Mouse (Mus musculus) stomach, embryonic 15.5 days (tissue): ENCODE measurements at regions not wholly inside any gene's neighbourhood (a gene's known extent, or its start where the extent isn't known, plus 50 kb on each side); places are given as distances from the start of the nearest gene placed in this dataset.

Experiments used
- ATAC-seq: fragments of 200-750 bp; cut with Nextera tagmentation; 2 replicates; pipeline ENCODE4 v1.8.0; 2017; ENCODE audit warnings: low read depth, moderate number of reproducible peaks, moderate TSS enrichment; ENCODE audit not compliant: insufficient read depth, low FRiP score
- H3K27ac ChIP-seq: fragments of 300-500 bp; sonication (generic); 2 replicates; pipeline ENCODE4 v1.5.1; 2015; ENCODE audit warnings: mild to moderate bottlenecking, inconsistent platforms
- H3K27me3 ChIP-seq: fragments of 300-500 bp; sonication (generic); replicated peaks from 2 replicates; pipeline ENCODE4 v1.6.1; 2015; ENCODE audit warnings: inconsistent platforms
- H3K36me3 ChIP-seq: fragments of 300-500 bp; sonication (generic); 2 replicates; pipeline ENCODE4 v1.6.1; 2015; ENCODE audit warnings: inconsistent platforms
- H3K4me1 ChIP-seq: fragments of 300-500 bp; sonication (generic); 2 replicates; pipeline ENCODE4 v1.6.1; 2015; ENCODE audit warnings: inconsistent platforms
- H3K4me2 ChIP-seq: fragments of 300-500 bp; sonication (generic); 2 replicates; pipeline ENCODE4 v1.6.1; 2015; ENCODE audit warnings: mild to moderate bottlenecking, inconsistent platforms
- H3K4me3 ChIP-seq: fragments of 300-500 bp; sonication (generic); replicated peaks from 2 replicates; pipeline ENCODE4 v1.5.1; 2015; ENCODE audit warnings: inconsistent platforms
- H3K9ac ChIP-seq: fragments of 300-500 bp; sonication (generic); 2 replicates; pipeline ENCODE4 v1.6.1; 2015; ENCODE audit warnings: inconsistent platforms
- H3K9me3 ChIP-seq: fragments of 300-500 bp; sonication (generic); 2 replicates; pipeline ENCODE4 v1.6.1; 2016; ENCODE audit warnings: inconsistent platforms
- WGBS: fragments of 180-500 bp; shearing (Covaris S2); methylation state at CpG from one replicate; pipeline ENCODE4 v1.1.7; 2015; 5-methylcytosine and 5-hydroxymethylcytosine counted together

- Histone ChIP-seq H3K27me3 (no peaks in the 10 kb centered on the region), H3K9ac (no peak overlapping the region), H3K36me3 (no peaks in the 10 kb centered on the region), H3K9me3 (no peaks in the 10 kb centered on the region), H3K27ac (no peak overlapping the region), H3K4me1 (no peaks in the 10 kb centered on the region), H3K4me3 (no peak overlapping the region), H3K4me2 (no peak overlapping the region)
- 80% methylated on average over 5 of the region's 5 CpGs for WGBS
- no peak for ATAC-seq
These were observed 215.3 kb downstream of the Med10 start for GRCm38 (mm10) chr13:70017535-70017934.

DNA sequence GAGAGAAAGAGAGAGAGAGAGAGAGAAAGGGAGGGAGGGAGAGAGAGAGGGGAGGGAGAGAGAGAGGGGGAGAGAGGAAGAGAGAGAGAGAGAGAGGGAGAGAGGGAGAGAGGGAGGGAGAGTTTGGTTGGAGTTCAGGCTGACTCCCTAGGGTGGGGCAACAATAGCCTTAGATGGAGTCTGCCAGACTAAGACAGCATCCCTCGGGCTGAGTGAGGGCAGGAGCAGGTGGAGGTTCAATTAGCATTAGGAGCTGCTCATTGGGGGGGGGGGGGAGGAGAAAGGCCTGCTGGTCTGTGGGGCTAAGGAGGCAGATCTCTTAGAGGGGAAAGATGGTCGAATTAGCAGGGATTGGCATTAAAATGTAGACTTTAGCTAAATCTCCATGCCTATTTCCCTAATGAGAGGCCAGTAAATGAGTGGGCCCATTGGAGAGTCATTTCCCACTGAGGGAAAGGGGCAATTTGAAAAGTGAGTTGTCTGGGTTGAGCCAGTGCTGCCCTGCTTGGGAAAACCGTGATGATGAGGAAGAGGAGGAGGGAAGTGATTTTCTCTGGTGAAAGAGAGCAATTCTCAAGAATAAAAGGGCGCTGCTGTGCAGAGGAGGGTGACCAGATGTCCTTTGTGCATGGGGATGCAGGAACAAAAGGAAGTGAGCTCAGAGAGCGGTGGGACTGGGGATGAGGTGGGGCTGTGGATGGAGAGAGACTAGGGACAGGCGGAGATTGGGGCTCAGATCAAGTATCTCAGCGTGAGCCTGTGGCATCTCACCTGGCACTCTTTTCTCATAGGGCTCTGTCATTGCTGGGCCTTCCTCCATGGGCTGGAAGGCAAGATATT is 218.0 kb downstream of the Med10 start:
- ATAC-seq = no peak
- no peak overlapping the region for H3K4me2 ChIP-seq
- no peaks in the 10 kb centered on the region for H3K36me3 ChIP-seq
- no peaks in the 10 kb centered on the region for H3K9me3 ChIP-seq
- no peak overlapping the region for H3K4me3 ChIP-seq
- 34% methylated on average over 7 of the region's 7 CpGs for WGBS
- H3K4me1 ChIP-seq = no peaks in the 10 kb centered on the region
- no peak overlapping the region for H3K9ac ChIP-seq
- no peaks in the 10 kb centered on the region for H3K27me3 ChIP-seq
- H3K27ac ChIP-seq = no peak overlapping the region

- Histone ChIP-seq H3K36me3 (no peaks in the 10 kb centered on the region), H3K4me2 (no peak overlapping the region), H3K27ac (no peak overlapping the region), H3K9me3 (no peaks in the 10 kb centered on the region), H3K9ac (no peak overlapping the region), H3K4me1 (no peaks in the 10 kb centered on the region), H3K27me3 (no peaks in the 10 kb centered on the region), H3K4me3 (no peak overlapping the region)
- no peak for ATAC-seq
- WGBS = 74% methylated on average over 6 of the region's 6 CpGs
These were observed 231.1 kb downstream of the Med10 start for GRCm38 (mm10) chr13:70033249-70033648.

DNA sequence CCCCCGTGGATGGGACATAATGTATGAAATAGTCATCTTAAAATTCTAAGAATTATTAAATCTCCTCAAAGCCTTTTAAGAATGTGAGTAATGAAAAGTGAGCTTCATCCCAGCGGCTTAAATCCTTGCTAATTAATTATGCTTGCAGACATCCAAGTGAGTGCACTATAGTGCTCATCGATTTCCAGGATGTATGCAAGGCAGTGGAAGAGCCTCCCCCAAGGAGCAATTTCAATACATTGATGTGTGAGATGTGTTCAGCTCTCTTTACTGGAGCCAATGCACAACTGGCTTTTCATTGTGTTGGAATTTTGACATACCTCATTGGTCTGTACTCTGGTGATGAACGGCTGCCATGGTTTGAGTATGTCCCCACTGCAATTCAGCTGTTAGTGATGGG is 231.6 kb downstream of the Med10 start:
- WGBS = 69% methylated on average over 4 of the region's 4 CpGs
- Histone ChIP-seq H3K4me3 (no peak overlapping the region), H3K9me3 (no peaks in the 10 kb centered on the region), H3K36me3 (no peaks in the 10 kb centered on the region), H3K4me2 (no peak overlapping the region), H3K9ac (no peak overlapping the region), H3K4me1 (no peaks in the 10 kb centered on the region), H3K27ac (no peak overlapping the region), H3K27me3 (no peaks in the 10 kb centered on the region)
- no peak for ATAC-seq

DNA sequence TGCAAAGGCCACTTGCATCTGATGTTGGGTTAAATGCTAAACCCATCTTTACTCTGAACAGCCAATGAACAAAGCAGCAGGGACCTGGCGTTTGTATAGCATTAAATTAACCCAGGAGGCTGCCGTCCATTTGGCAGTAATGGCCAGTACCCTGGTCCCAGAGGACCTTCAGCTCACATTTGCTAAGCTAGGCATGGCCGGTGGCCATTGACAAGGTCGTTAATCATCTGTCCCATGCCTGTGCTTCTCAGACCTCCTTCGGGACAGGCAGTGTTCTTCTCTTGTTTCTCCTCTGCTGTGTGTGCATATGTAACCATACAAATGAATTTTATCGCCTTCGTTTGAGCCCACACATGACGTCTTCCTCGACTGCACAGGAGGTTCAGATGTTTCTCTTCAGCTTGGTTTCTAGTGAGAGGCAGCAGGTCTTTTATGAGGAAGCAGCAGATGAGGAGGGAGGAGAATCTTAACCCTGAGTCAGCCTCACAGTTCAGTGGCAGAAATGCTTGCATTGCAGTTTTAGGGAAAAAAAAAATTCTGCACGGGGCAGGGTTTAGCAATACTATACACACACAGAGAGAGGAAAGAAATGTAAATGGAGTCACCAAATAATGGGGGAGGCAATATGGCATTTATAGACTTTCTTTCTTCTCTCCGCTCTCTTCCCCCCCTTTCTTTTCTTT is 235.9 kb downstream of the Med10 start:
- Histone ChIP-seq H3K4me2 (no peak overlapping the region), H3K27me3 (no peaks in the 10 kb centered on the region), H3K4me3 (no peak overlapping the region), H3K9me3 (no peaks in the 10 kb centered on the region), H3K27ac (no peak overlapping the region), H3K36me3 (no peaks in the 10 kb centered on the region), H3K9ac (no peak overlapping the region), H3K4me1 (no peaks in the 10 kb centered on the region)
- no peak for ATAC-seq
- 33% methylated on average over 11 of the region's 11 CpGs for WGBS

GRCm38 (mm10) chr13:70057920-70058319 is 255.7 kb downstream of the Med10 start:
- Histone ChIP-seq H3K36me3 (no peaks in the 10 kb centered on the region), H3K9ac (no peak overlapping the region), H3K4me2 (no peak overlapping the region), H3K27me3 (no peaks in the 10 kb centered on the region), H3K27ac (no peak overlapping the region), H3K4me1 (no peaks in the 10 kb centered on the region), H3K9me3 (no peaks in the 10 kb centered on the region), H3K4me3 (no peak overlapping the region)
- ATAC-seq = no peak
- 71% methylated on average over 9 of the region's 9 CpGs for WGBS

GRCm38 (mm10) chr13:70061363-70061945 is 259.3 kb downstream of the Med10 start:
- Histone ChIP-seq H3K4me3 (no peak overlapping the region), H3K9me3 (no peaks in the 10 kb centered on the region), H3K4me1 (no peaks in the 10 kb centered on the region), H3K27ac (no peak overlapping the region), H3K27me3 (no peaks in the 10 kb centered on the region), H3K4me2 (no peak overlapping the region), H3K36me3 (no peaks in the 10 kb centered on the region), H3K9ac (no peak overlapping the region)
- no peak for ATAC-seq
- WGBS = 76% methylated on average over 13 of the region's 13 CpGs

- H3K9me3 ChIP-seq = no peaks in the 10 kb centered on the region
- H3K4me3 ChIP-seq = no peak overlapping the region
- no peaks in the 10 kb centered on the region for H3K4me1 ChIP-seq
- no peak overlapping the region for H3K9ac ChIP-seq
- 73% methylated on average over 6 of the region's 6 CpGs for WGBS
- ATAC-seq = no peak
- no peaks in the 10 kb centered on the region for H3K27me3 ChIP-seq
- no peak overlapping the region for H3K27ac ChIP-seq
- H3K4me2 ChIP-seq = no peak overlapping the region
- no peaks in the 10 kb centered on the region for H3K36me3 ChIP-seq
These were observed 271.5 kb downstream of the Med10 start for GRCm38 (mm10) chr13:70073655-70074054.

- WGBS = 82% methylated on average over 4 of the region's 4 CpGs
- ATAC-seq = no peak
- H3K9ac ChIP-seq = no peak overlapping the region
- H3K4me3 ChIP-seq = no peak overlapping the region
- no peak overlapping the region for H3K27ac ChIP-seq
- H3K9me3 ChIP-seq = no peaks in the 10 kb centered on the region
- no peaks in the 10 kb centered on the region for H3K4me1 ChIP-seq
- no peak overlapping the region for H3K4me2 ChIP-seq
- H3K36me3 ChIP-seq = no peaks in the 10 kb centered on the region
- no peaks in the 10 kb centered on the region for H3K27me3 ChIP-seq
These were observed 273.2 kb downstream of the Med10 start for GRCm38 (mm10) chr13:70075353-70075752.

- H3K9ac ChIP-seq = no peak overlapping the region
- H3K4me1 ChIP-seq = no peaks in the 10 kb centered on the region
- H3K4me3 ChIP-seq = no peak overlapping the region
- H3K4me2 ChIP-seq = no peak overlapping the region
- no peaks in the 10 kb centered on the region for H3K36me3 ChIP-seq
- ATAC-seq = no peak
- WGBS = 83% methylated on average over 4 of the region's 4 CpGs
- no peak overlapping the region for H3K27ac ChIP-seq
- H3K9me3 ChIP-seq = no peaks in the 10 kb centered on the region
- no peaks in the 10 kb centered on the region for H3K27me3 ChIP-seq
These were observed 278.9 kb downstream of the Med10 start for GRCm38 (mm10) chr13:70081108-70081507.

GRCm38 (mm10) chr13:70092886-70093285 is 290.7 kb downstream of the Med10 start:
- no peaks in the 10 kb centered on the region for H3K27me3 ChIP-seq
- no peak for ATAC-seq
- no peaks in the 10 kb centered on the region for H3K9me3 ChIP-seq
- H3K36me3 ChIP-seq = no peaks in the 10 kb centered on the region
- H3K4me2 ChIP-seq = no peak overlapping the region
- H3K4me3 ChIP-seq = no peak overlapping the region
- no peak overlapping the region for H3K27ac ChIP-seq
- no peaks in the 10 kb centered on the region for H3K4me1 ChIP-seq
- 54% methylated on average over 4 of the region's 4 CpGs for WGBS
- no peak overlapping the region for H3K9ac ChIP-seq

DNA sequence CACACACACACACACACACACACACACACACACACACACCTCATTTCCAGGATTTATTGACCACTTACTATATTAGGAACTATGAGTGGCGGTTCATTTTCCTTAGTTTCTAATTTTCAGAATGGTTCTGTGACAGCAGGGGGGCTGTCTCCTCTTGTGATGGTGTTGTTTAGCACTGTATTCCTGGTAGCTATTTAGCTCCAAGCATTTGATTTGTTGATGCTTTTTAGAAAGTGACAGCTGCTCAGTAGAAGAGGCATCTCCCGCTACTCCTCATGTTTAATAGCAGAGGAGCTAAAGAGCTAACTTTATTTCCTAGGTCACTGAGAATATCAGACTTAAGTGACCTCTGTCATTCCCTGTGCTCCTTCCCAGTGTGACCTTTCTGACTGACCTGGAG is 291.8 kb downstream of the Med10 start:
- no peak overlapping the region for H3K4me3 ChIP-seq
- WGBS = 62% methylated on average over 2 of the region's 2 CpGs
- ATAC-seq = no peak
- H3K9me3 ChIP-seq = no peaks in the 10 kb centered on the region
- H3K27me3 ChIP-seq = no peaks in the 10 kb centered on the region
- H3K36me3 ChIP-seq = no peaks in the 10 kb centered on the region
- H3K4me1 ChIP-seq = no peaks in the 10 kb centered on the region
- H3K4me2 ChIP-seq = no peak overlapping the region
- no peak overlapping the region for H3K27ac ChIP-seq
- no peak overlapping the region for H3K9ac ChIP-seq
